Mouse (Mus musculus): Measurements from ENCODE around the gene Pabpc1l. TPM values are rescaled to one million over a fixed set of nuclear protein-coding genes. Genes with fewer than 3 reads are reported as not detected.
"Not testable (repeated sequence)": the region's sequence is repeated elsewhere in the genome, so short reads cannot be mapped to it uniquely, and the experiment has no call there.

The Pabpc1l gene
- polyA plus RNA-seq, 1 experiment from 2014 or later: 0.66 TPM

DNA sequence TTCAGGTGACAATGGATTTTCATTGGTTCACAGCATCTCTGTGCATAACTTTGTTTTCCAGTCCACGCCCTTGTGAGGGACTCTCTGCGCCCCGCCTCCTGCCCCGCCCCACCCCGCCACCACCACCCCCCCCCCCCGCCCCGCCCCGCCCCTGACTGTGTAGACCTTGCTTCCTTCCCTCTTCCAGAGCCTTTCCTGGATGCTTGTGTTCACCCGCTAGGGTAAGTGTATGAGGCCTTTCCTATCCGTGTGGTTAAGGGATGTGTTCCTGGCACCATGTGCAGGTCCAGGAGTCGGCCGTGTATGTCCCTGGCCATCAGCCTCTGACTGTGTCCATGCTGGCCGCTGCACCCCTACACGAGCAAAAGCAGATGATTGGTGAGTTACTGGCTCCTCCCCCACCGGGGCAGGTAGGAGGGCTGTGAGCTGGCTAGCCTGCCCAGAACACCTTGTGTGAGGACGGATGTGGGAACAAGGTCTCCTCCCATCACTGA lies 22.0 kb downstream of the Pabpc1l start:
- H3K9me3 ChIP-seq (replicated peaks; ENCODE audit: control insufficient read depth, low read length): no peaks in the 10 kb centered on the region
- 2% methylated on average over 13 of the region's 16 CpGs for WGBS (ENCODE audit: insufficient replicate concordance)
- H3K4me3 ChIP-seq (ENCODE audit: low read depth, low read length): peak overlapping the region; percentile 14; the same call in 1 of the 2 replicates
- no peaks in the 10 kb centered on the region; the same call in 1 of the 2 replicates for H3K36me3 ChIP-seq (ENCODE audit: control insufficient read depth, insufficient read depth, low read length)
- H3K4me1 ChIP-seq (ENCODE audit: control insufficient read depth, insufficient read depth, low read length): no peaks in the 10 kb centered on the region
- no peak overlapping the region for H3K27ac ChIP-seq (ENCODE audit: low read depth, low read length)
- H3K27me3 ChIP-seq (ENCODE audit: control insufficient read depth, insufficient read depth, low read length): peaks cover 2% of the 10 kb centered on the region
- peak overlapping the region; percentile 58 for H3K4me2 ChIP-seq
- peak; percentile 74; the same call in 1 of the 2 replicates for ATAC-seq (replicated peaks; ENCODE audit: insufficient number of reproducible peaks, low FRiP score, low TSS enrichment)
- H3K9ac ChIP-seq (ENCODE audit: low read depth, low read length): no peak overlapping the region

DNA sequence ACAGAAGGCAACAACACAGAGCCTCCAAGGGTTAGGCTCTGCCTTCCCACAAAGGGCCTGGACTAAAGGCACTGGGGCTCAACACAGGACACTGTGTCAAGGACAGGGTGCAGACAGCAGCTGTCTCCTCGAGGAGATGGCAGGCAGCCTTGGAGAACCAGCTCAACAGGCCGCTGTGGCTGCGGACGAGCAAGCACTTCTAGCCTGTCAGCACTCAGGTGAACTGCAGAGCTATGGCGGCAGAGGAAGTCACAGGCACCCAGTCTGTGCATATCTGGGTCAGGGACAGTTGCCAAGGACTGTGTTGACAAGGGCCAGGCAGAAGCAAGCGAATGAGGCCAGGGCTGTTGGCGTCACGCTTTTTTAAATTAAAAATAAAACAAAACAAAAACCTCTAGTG lies 28.5 kb downstream of the Pabpc1l start:
- H3K27me3 ChIP-seq (ENCODE audit: control insufficient read depth, insufficient read depth, low read length): no peaks in the 10 kb centered on the region; the same call in 1 of the 2 replicates
- 52% methylated on average over 8 of the region's 8 CpGs for WGBS (ENCODE audit: insufficient replicate concordance)
- no peak overlapping the region for H3K9ac ChIP-seq (ENCODE audit: low read depth, low read length)
- ATAC-seq (replicated peaks; ENCODE audit: insufficient number of reproducible peaks, low FRiP score, low TSS enrichment): peak; percentile 67
- no peaks in the 10 kb centered on the region for H3K9me3 ChIP-seq (replicated peaks; ENCODE audit: control insufficient read depth, low read length)
- H3K27ac ChIP-seq (ENCODE audit: low read depth, low read length): peak overlapping the region; percentile 70
- peaks cover 14% of the 10 kb centered on the region for H3K36me3 ChIP-seq (ENCODE audit: control insufficient read depth, insufficient read depth, low read length)
- H3K4me3 ChIP-seq (ENCODE audit: low read depth, low read length): no peak overlapping the region
- no peak overlapping the region; the same call in 1 of the 2 replicates for H3K4me2 ChIP-seq
- peaks cover 18% of the 10 kb centered on the region for H3K4me1 ChIP-seq (ENCODE audit: control insufficient read depth, insufficient read depth, low read length)

DNA sequence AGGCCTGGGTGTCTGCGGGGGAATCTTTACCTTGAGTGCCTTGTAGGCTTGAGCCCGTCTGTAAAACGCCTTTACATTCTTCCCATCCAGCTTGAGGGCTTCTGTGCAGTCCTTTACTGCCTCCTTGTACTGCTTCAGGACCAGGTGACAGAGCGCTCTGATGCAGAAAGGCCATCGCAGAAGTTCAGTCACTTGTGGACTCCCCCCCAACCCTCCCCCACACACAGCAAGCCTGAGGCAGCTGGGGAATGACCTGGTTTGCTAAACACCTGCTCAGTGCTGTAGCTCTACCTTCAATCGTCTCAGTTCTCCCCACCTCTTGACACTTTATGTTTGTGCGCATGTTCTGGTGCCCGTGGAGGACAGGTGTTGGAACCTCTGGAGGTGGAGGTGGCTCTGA lies 29.4 kb downstream of the Pabpc1l start:
- Histone ChIP-seq H3K27ac (ENCODE audit: low read depth, low read length) (no peak overlapping the region), H3K4me2 (no peak overlapping the region), H3K4me3 (ENCODE audit: low read depth, low read length) (no peak overlapping the region), H3K4me1 (ENCODE audit: control insufficient read depth, insufficient read depth, low read length) (peaks cover 18% of the 10 kb centered on the region), H3K9me3 (replicated peaks; ENCODE audit: control insufficient read depth, low read length) (no peaks in the 10 kb centered on the region), H3K27me3 (ENCODE audit: control insufficient read depth, insufficient read depth, low read length) (no peaks in the 10 kb centered on the region; the same call in 1 of the 2 replicates), H3K9ac (ENCODE audit: low read depth, low read length) (no peak overlapping the region), H3K36me3 (ENCODE audit: control insufficient read depth, insufficient read depth, low read length) (peaks cover 20% of the 10 kb centered on the region)
- ATAC-seq (replicated peaks; ENCODE audit: insufficient number of reproducible peaks, low FRiP score, low TSS enrichment): no peak
- WGBS (ENCODE audit: insufficient replicate concordance): 87% methylated on average over 8 of the region's 8 CpGs

DNA sequence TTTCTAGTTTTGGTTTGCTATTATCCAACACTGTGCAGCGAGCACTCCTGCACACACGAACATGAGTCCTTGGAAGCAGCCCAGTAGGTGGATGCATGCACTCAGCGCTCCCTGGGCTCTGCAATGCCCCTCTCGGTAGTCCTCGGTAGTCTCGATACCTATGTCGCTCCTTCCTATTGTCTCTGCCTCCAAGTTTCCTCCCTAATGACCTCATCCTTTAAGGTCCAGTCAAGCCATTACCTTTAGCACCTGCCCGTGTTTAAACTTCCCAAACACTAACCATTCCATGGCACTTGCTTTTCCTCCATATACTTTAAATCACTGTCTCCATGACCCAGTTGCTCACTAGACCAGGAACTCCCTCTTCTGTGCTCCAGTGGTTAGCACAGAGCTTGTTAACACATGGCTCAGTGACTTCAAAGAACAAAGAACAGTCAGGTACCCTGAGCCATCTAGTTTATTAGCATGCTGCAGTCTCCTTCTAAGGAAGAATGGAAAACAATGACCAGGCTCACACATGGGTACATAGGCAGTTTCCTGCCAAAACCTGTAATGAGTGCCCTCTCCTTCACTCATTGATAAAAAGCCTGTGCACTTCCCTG lies 34.5 kb downstream of the Pabpc1l start:
- Histone ChIP-seq H3K9me3 (replicated peaks; ENCODE audit: control insufficient read depth, low read length) (no peaks in the 10 kb centered on the region), H3K27me3 (ENCODE audit: control insufficient read depth, insufficient read depth, low read length) (no peaks in the 10 kb centered on the region), H3K4me1 (ENCODE audit: control insufficient read depth, insufficient read depth, low read length) (peaks cover 7% of the 10 kb centered on the region), H3K4me2 (no peak overlapping the region), H3K4me3 (ENCODE audit: low read depth, low read length) (no peak overlapping the region), H3K27ac (ENCODE audit: low read depth, low read length) (no peak overlapping the region), H3K36me3 (ENCODE audit: control insufficient read depth, insufficient read depth, low read length) (peaks cover 27% of the 10 kb centered on the region), H3K9ac (ENCODE audit: low read depth, low read length) (no peak overlapping the region)
- no peak for ATAC-seq (replicated peaks; ENCODE audit: insufficient number of reproducible peaks, low FRiP score, low TSS enrichment)
- 91% methylated on average over 8 of the region's 8 CpGs for WGBS (ENCODE audit: insufficient replicate concordance)

DNA sequence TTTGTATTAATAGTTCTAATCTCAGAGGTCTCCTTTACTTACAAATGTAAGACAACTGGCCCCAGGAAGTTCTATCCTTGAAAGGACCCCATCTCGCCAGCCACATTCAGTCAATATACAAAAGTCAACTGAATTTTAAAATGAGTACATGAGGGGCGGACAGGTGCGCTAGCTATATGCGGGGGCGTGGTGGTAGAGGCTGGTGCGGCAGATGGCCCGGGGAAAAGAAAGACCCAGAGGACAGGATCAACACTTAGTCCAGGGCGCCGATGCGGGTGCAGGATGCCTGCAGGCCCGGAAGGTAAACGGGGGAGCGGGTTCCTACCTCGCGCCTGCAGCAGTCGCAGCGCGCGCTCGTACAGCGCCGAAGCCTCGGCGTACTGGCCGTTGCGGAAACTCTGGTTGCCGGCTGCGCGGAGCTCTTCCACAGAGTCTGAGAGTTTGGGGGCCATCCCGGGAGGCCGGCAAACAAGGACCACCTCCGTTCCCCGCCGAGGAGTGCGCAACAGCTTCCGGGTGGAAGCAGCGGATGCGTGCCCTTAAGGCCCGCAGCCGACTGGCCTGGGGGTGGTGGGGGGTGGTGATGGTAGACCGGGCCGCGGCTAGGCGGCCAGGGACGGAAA lies 45.0 kb downstream of the Pabpc1l start, which contains the start of gene Stk4:
Stk4 (plus strand) TSS at position 181 of the 623 bp plus-strand sequence.
- Histone ChIP-seq H3K27ac (ENCODE audit: low read depth, low read length) (peak within 1 kb of the TSS; percentile 73), H3K4me2 (peak within 1 kb of the TSS; percentile 95), H3K4me1 (ENCODE audit: control insufficient read depth, insufficient read depth, low read length) (peaks cover 10% of the 10 kb centered on the region), H3K9me3 (replicated peaks; ENCODE audit: control insufficient read depth, low read length) (no peaks in the 10 kb centered on the region), H3K36me3 (ENCODE audit: control insufficient read depth, insufficient read depth, low read length) (0 out of 2 replicates have a peak, but pooled peaks cover 3% of the 10 kb centered on the region), H3K9ac (ENCODE audit: low read depth, low read length) (peak within 1 kb of the TSS; percentile 91), H3K27me3 (ENCODE audit: control insufficient read depth, insufficient read depth, low read length) (no peaks in the 10 kb centered on the region), H3K4me3 (ENCODE audit: low read depth, low read length) (peak within 1 kb of the TSS; percentile 99)
- peak; percentile 19 for ATAC-seq (replicated peaks; ENCODE audit: insufficient number of reproducible peaks, low FRiP score, low TSS enrichment)
- WGBS (ENCODE audit: insufficient replicate concordance): under 1% methylated on average over 45 of the region's 45 CpGs

DNA sequence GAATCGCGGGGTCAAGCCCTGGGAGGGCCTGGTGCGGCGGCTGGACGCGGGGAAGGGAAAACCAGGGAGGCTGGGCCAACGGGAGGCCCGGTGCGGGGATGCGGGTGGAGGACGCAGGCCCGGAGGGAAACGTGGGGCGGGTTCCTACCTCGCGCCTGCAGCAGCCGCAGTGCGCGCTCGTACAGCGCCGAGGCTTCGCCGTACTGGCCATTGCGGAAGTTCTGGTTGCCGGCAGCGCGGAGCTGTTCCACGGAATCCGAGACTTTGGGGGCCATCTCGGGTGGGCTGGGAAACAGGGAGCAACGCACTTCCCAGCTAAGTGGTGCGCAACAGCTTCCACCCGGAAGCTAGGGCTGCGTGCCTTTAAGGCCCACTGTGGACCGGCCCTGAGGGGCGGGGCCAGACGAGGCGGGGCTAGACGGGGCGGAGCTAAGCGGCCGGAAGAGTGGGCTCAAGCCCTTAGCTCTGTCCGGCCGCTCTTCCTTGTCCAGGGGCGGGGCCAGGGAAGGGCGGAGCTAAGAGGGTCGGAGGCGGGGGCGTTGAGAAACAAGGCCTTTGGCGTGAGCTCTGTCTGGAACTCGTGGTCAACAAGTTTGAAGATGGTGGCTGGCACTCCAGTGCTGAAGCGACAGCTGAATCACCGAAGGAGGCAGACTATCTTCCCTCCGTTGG lies 45.7 kb downstream of the Pabpc1l start, which contains the start of gene Tomm34:
Tomm34 (minus strand) TSS at position 405 of the 672 bp plus-strand sequence.
- peak within 1 kb of the TSS; percentile 73 for H3K27ac ChIP-seq (ENCODE audit: low read depth, low read length)
- peak within 1 kb of the TSS; percentile 95 for H3K4me2 ChIP-seq
- H3K4me3 ChIP-seq (ENCODE audit: low read depth, low read length): peak within 1 kb of the TSS; percentile 99
- H3K36me3 ChIP-seq (ENCODE audit: control insufficient read depth, insufficient read depth, low read length): 0 out of 2 replicates have a peak, but pooled peaks cover 3% of the 10 kb centered on the region
- under 1% methylated on average over 54 of the region's 55 CpGs for WGBS (ENCODE audit: insufficient replicate concordance)
- peak; percentile 98 for ATAC-seq (replicated peaks; ENCODE audit: insufficient number of reproducible peaks, low FRiP score, low TSS enrichment)
- no peaks in the 10 kb centered on the region for H3K9me3 ChIP-seq (replicated peaks; ENCODE audit: control insufficient read depth, low read length)
- H3K9ac ChIP-seq (ENCODE audit: low read depth, low read length): peak within 1 kb of the TSS; percentile 91
- H3K4me1 ChIP-seq (ENCODE audit: control insufficient read depth, insufficient read depth, low read length): peaks cover 13% of the 10 kb centered on the region
- no peaks in the 10 kb centered on the region for H3K27me3 ChIP-seq (ENCODE audit: control insufficient read depth, insufficient read depth, low read length)

DNA sequence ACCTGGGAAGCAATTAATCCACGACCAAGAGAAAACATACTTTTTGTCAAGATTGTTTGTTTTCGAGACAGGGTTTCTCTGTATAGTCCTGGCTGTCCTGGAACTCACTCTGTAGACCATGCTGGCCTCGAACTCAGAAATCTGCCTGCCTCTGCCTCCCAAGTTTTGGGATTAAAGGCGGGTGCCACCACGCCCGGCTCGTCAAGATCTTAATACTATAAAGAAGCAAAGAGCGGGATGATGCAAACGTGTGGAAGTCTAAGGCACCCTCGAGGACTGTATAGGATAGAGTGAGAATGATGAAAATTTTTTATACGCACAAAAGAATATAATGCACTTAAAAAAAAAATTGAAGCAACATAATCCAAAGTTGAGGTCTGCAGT lies 46.2 kb downstream of the Pabpc1l start:
- H3K9me3 ChIP-seq (replicated peaks; ENCODE audit: control insufficient read depth, low read length); H3K27me3 ChIP-seq (ENCODE audit: control insufficient read depth, insufficient read depth, low read length); ATAC-seq (replicated peaks; ENCODE audit: insufficient number of reproducible peaks, low FRiP score, low TSS enrichment); H3K36me3 ChIP-seq (ENCODE audit: control insufficient read depth, insufficient read depth, low read length): not testable (repeated sequence)
- H3K4me3 ChIP-seq (ENCODE audit: low read depth, low read length): peak overlapping the region; percentile 99; the same call in 1 of the 2 replicates
- H3K4me1 ChIP-seq (ENCODE audit: control insufficient read depth, insufficient read depth, low read length): peaks cover 13% of the 10 kb centered on the region
- WGBS (ENCODE audit: insufficient replicate concordance): 75% methylated on average over 11 of the region's 11 CpGs
- H3K4me2 ChIP-seq: peak overlapping the region; percentile 95
- H3K27ac ChIP-seq (ENCODE audit: low read depth, low read length): peak overlapping the region; percentile 73; the same call in 1 of the 2 replicates
- H3K9ac ChIP-seq (ENCODE audit: low read depth, low read length): 0 out of 2 replicates have a peak overlapping the region, but pooled peaks have one; percentile 10

DNA sequence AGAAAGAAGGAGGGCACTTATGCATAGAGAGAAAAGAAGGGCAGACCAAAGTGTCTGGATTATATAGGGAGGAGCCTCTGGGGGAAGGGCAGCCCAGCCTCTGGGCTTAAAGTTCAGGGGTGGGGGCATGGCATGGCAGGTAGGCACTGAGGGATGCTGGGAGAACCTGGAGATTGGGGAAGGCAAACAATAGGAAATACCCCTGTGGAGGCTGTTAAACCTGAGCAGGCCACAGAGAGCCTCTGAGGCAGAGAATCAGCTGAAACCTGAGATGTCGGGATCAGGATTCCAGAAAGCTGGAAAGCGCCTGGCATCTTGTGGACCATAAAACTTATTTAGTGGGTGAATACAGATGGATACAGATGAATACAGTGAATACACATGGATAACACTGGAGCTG lies 46.9 kb downstream of the Pabpc1l start:
- Histone ChIP-seq H3K9ac (ENCODE audit: low read depth, low read length) (no peak overlapping the region), H3K4me2 (no peak overlapping the region), H3K9me3 (replicated peaks; ENCODE audit: control insufficient read depth, low read length) (no peaks in the 10 kb centered on the region), H3K36me3 (ENCODE audit: control insufficient read depth, insufficient read depth, low read length) (no peaks in the 10 kb centered on the region), H3K27me3 (ENCODE audit: control insufficient read depth, insufficient read depth, low read length) (no peaks in the 10 kb centered on the region), H3K4me3 (ENCODE audit: low read depth, low read length) (no peak overlapping the region), H3K27ac (ENCODE audit: low read depth, low read length) (no peak overlapping the region), H3K4me1 (ENCODE audit: control insufficient read depth, insufficient read depth, low read length) (peaks cover 13% of the 10 kb centered on the region)
- no peak for ATAC-seq (replicated peaks; ENCODE audit: insufficient number of reproducible peaks, low FRiP score, low TSS enrichment)
- WGBS (ENCODE audit: insufficient replicate concordance): 78% methylated on average over 2 of the region's 2 CpGs
